Mouse (Mus musculus) neural tube, embryonic 13.5 days (tissue): ENCODE results near the gene Washc1. TPM values are rescaled to one million over a fixed set of nuclear protein-coding genes. Genes with fewer than 3 reads are reported as not detected.
A peak's percentile ranks its signal among the peaks of the same experiment; 100 is the strongest.

Experiments used
- ATAC-seq: fragments of 200-750 bp; cut with Nextera tagmentation; 2 replicates; pipeline ENCODE4 v1.8.0; 2017; ENCODE audit warnings: low read depth, mild to moderate bottlenecking, moderate TSS enrichment, moderate library complexity
- H3K27ac ChIP-seq: fragments of 300-500 bp; sonication (generic); replicated peaks from 2 replicates; pipeline ENCODE4 v1.5.1; 2015; ENCODE audit warnings: moderate library complexity, mild to moderate bottlenecking, inconsistent platforms
- H3K27me3 ChIP-seq: fragments of 300-500 bp; sonication (generic); 2 replicates; pipeline ENCODE4 v1.6.1; 2015; ENCODE audit warnings: mild to moderate bottlenecking, inconsistent platforms
- H3K36me3 ChIP-seq: fragments of 300-500 bp; sonication (generic); 2 replicates; pipeline ENCODE4 v1.6.1; 2015; ENCODE audit warnings: mild to moderate bottlenecking, inconsistent platforms
- H3K4me1 ChIP-seq: fragments of 300-500 bp; sonication (generic); replicated peaks from 2 replicates; pipeline ENCODE4 v1.6.1; 2015; ENCODE audit warnings: inconsistent platforms
- H3K4me2 ChIP-seq: fragments of 300-500 bp; sonication (generic); 2 replicates; pipeline ENCODE4 v1.6.1; 2015; ENCODE audit warnings: inconsistent platforms, mild to moderate bottlenecking, moderate library complexity
- H3K4me3 ChIP-seq: fragments of 300-500 bp; sonication (generic); 2 replicates; pipeline ENCODE4 v1.5.1; 2015; ENCODE audit warnings: mild to moderate bottlenecking, inconsistent platforms
- H3K9ac ChIP-seq: fragments of 300-500 bp; sonication (generic); 2 replicates; pipeline ENCODE4 v1.6.1; 2015; ENCODE audit warnings: moderate library complexity, mild to moderate bottlenecking, inconsistent platforms
- H3K9me3 ChIP-seq: fragments of 300-500 bp; sonication (generic); 2 replicates; pipeline ENCODE4 v1.6.1; 2016; ENCODE audit warnings: inconsistent platforms
- WGBS: fragments of 180-500 bp; shearing (Covaris S2); methylation state at CpG from one replicate; pipeline ENCODE4 v1.1.7; 2015; 5-methylcytosine and 5-hydroxymethylcytosine counted together
- polyA plus RNA-seq: library from polyadenylated mRNA; unstranded; fragments of >200 nt; fragmentation: Nextera tagmentation; extraction: Ambion mirVana; gene quantifications from 2 replicates; pipeline ENCODE4 v1.2.1, GENCODE M21; 2015

Gene Washc1
- polyA plus RNA-seq, 1 experiment from 2014 or later, result 42.5 TPM

DNA sequence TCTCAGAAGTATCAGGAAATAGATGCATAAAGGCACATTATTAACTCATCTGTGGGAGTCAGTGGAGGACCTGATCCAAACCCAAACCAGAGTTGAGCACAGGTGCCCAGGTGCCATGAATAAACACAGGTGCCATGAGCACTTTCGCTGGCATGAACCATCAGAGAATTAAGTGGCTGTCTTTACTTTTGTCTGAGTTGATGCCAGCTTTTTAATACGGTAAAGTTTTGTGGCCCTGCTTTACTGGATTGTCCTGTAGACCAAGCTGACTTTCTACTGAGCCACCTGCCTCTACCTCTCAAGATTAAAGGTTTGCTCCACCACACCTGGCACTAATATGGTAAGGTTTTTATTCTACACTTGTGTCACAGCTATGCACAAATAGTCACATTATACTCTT is 19.3 kb upstream of the Washc1 start:
- 98% methylated on average over 2 of the region's 2 CpGs for WGBS

DNA sequence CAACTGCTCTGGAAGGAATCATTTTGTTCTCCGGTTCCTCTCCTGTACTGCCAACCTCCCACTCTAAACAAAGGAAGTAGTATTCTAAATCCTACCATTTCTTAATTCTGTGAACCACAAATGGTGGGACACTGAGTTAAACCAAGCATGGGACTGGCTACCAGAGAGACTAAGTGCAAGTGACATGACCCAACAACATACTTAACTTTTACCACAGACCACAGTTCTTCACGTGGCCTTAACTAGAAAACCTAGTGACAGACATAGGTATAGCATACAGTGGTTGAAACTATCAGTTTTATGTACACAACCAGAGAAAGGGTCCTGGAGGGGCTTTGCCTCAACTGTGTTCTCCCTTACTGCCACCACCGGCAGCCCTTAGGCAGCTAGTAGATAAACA is 18.7 kb upstream of the Washc1 start:
- H3K4me2 ChIP-seq, result no peak overlapping the region
- no peaks in the 10 kb centered on the region for H3K27me3 ChIP-seq
- peaks cover 25% of the 10 kb centered on the region for H3K36me3 ChIP-seq
- no peak for ATAC-seq
- no peak overlapping the region for H3K4me3 ChIP-seq
- no peak overlapping the region for H3K9ac ChIP-seq
- 91% methylated on average over 3 of the region's 3 CpGs for WGBS
- H3K27ac ChIP-seq, result no peak overlapping the region
- H3K9me3 ChIP-seq, result no peaks in the 10 kb centered on the region
- H3K4me1 ChIP-seq, result peaks cover 7% of the 10 kb centered on the region; the same call in 1 of the 2 replicates

More for the DNA sequence above, 19.3 kb upstream of the Washc1 start:
- no peaks in the 10 kb centered on the region for H3K27me3 ChIP-seq
- peaks cover 3% of the 10 kb centered on the region; the same call in 1 of the 2 replicates for H3K4me1 ChIP-seq
- H3K4me3 ChIP-seq, result no peak overlapping the region
- H3K9me3 ChIP-seq, result no peaks in the 10 kb centered on the region
- ATAC-seq, result no peak
- H3K27ac ChIP-seq, result no peak overlapping the region
- no peak overlapping the region for H3K9ac ChIP-seq
- H3K36me3 ChIP-seq, result peaks cover 29% of the 10 kb centered on the region
- H3K4me2 ChIP-seq, result no peak overlapping the region

DNA sequence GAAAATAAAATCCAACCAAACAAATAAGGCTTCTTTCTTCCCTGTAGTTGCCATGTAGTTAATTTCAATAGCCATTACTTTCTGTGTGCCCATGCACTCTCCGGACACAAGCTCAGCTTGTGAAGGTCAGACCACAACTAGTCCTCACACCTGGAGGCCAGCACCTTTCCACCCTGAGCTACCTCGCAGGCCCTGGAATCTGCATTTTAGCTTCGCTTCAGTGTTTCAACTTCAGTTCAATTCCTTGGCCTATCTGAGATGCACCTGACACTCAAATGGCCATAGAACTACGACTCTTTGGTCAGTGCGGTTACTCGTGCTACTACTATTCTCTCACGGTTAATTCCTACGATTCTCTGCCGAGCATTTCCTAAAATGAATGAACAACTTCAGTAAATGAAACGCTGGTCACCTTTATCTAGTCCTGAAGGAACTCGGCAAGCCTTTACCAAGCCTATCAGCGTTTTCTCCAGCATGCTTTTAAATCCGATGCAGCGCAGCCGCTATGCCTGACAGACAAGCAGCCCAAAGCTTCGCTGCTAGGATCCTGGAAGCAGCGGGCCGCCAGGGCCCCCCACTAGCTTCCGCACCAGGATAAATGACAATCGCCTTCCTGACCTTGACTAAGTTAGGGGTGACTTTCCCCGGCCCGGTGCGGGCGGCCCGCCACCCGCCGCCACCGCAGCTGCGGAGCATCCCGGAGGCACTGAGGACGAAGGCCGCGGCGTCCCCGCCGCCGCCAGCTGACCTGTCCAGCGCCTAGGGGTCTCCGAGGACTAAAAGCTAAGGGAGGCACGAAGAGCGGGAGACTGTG is 10.6 kb upstream of the Washc1 start:
- H3K4me3 ChIP-seq, result peak overlapping the region; percentile 85
- no peak for ATAC-seq
- WGBS, result 1% methylated on average over 41 of the region's 41 CpGs
- no peaks in the 10 kb centered on the region for H3K9me3 ChIP-seq
- peak overlapping the region; percentile 97 for H3K27ac ChIP-seq
- no peaks in the 10 kb centered on the region for H3K36me3 ChIP-seq
- H3K4me1 ChIP-seq, result peaks cover 31% of the 10 kb centered on the region
- peak overlapping the region; percentile 81 for H3K4me2 ChIP-seq
- H3K27me3 ChIP-seq, result no peaks in the 10 kb centered on the region
- H3K9ac ChIP-seq, result peak overlapping the region; percentile 95

DNA sequence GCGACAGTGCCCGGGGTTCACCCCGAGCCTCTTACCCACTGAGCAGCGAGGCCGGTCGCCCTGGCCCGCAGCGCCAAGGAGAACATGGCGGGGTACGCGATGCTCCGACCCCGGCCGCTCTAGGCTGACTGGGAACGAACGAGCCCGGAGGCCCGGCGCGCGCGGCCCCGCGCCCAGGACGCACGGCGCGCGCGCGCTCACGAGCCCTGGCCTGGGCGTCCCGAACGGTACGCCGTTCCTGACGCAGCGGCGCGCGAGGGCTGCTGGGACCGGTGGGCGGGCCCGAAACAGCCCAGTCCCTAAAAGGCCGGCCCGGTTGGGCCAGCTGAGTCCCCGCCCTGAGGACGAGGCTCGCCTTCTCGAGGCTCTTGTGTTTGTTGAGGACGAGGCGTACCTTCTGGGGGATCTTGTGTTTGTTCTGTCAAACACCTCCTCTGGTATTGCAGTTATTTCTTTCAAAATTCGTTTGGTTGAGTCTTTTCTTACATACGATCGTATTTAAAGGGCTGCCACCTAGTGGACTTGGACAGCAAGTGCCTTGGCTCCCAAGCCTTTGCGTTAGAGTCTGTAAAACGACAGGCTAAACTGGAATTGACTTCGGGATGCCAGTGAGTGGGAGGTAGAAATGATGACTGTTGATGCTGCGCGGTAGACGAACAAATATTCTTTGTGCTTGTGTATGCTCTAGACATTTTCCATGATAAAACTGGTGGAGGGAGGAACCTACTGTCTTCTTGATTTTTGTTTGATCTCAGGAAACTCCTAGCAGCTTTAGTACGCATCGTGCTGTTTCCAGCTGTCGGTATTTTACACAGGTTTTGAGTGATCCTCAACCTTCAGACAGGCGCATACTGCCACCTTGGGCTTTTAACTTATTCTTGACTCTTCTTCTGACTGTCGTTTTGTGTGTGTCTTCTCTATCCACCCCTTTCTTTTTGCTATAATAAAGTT is 9.7 kb upstream of the Washc1 start, which contains the start of gene Ndufv2:
Gene Ndufv2 (minus strand): TSS at position 180 of the 951 bp plus-strand sequence.
- Histone ChIP-seq H3K27me3 (no peaks in the 10 kb centered on the region), H3K27ac (peak within 1 kb of the TSS; percentile 97), H3K36me3 (no peaks in the 10 kb centered on the region), H3K9me3 (no peaks in the 10 kb centered on the region), H3K4me2 (peak within 1 kb of the TSS; percentile 81), H3K4me3 (peak within 1 kb of the TSS; percentile 85), H3K4me1 (peaks cover 31% of the 10 kb centered on the region), H3K9ac (peak within 1 kb of the TSS; percentile 95)
- ATAC-seq, result peak; percentile 99
- WGBS, result 1% methylated on average over 67 of the region's 67 CpGs

DNA sequence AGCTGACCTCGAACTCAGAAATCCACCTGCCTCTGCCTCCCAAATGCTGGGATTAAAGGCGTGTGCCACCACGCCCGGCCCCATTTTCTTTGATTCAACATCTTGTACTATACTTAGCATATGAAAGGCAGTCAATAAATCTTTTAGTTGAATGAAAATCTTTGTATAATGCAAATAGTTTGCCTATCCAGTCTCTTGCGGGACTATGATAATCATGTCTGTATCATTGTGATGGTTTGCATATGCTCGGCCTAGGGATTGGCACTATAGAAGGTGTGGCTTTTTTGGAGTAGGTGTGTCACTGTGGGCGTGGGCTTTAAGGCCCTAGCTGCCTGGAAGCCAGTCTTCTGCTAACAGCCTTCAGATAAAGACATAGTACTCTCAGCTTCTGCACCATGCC is 7.3 kb upstream of the Washc1 start:
- Histone ChIP-seq H3K4me3 (no peak overlapping the region), H3K27ac (no peak overlapping the region), H3K4me2 (no peak overlapping the region), H3K9me3 (no peaks in the 10 kb centered on the region), H3K36me3 (no peaks in the 10 kb centered on the region), H3K27me3 (no peaks in the 10 kb centered on the region), H3K9ac (no peak overlapping the region), H3K4me1 (peaks cover 16% of the 10 kb centered on the region)
- no peak for ATAC-seq
- WGBS, result 84% methylated on average over 7 of the region's 7 CpGs

DNA sequence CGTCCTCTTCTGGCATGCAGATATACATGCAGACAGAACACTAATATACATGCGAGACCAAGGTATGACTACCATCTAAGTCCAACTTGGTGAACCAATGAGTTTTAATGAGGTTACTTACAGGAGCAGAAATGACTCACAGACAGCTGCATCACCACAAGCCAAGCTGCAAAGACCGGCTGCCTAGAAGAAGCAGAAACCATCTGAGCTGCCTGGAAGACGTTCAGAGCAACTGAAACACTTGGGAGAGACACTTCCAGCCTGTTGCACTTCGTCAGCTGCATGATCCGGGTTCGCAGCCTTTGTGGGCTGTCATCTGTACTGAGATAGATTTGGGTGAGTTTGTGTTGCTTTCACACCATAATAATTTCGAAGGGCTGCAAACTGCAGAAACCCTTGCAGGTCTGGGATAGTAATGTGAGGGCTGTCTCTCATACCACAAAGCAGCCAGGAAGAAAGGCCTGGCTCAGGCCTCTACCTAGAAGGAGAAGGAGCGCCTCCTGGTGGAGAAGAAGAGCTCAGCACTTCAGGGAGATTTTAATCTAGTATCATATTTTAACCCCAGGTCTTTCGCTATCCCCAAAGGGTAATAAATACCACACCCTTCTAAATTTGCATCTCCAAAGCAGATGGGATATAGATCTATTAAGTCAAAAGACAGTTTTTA is 4.6 kb upstream of the Washc1 start:
- peaks cover 6% of the 10 kb centered on the region for H3K4me1 ChIP-seq
- no peak overlapping the region for H3K4me2 ChIP-seq
- no peaks in the 10 kb centered on the region for H3K27me3 ChIP-seq
- no peaks in the 10 kb centered on the region for H3K9me3 ChIP-seq
- no peaks in the 10 kb centered on the region for H3K36me3 ChIP-seq
- WGBS, result 55% methylated on average over 10 of the region's 10 CpGs
- ATAC-seq, result no peak
- no peak overlapping the region for H3K27ac ChIP-seq
- no peak overlapping the region for H3K4me3 ChIP-seq
- no peak overlapping the region for H3K9ac ChIP-seq

DNA sequence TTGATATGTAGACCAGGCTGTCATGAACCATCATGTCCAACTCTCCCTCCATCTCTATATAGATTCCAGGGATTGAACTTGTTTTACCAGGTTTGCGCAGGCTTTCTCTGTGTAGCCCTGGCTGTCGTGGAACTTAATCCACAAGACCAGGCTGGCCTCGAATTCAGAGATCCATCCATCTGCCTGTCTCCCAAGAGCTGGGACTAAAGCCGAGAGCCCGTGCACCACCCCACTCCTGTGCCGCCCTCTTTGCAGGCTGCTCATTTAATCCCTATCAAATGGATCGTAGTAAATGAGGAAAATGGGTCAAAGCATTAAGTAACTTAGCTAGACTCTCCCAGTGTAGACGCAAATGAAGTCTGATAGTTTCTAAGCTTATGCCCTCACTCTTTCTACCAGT is 3.9 kb upstream of the Washc1 start:
- no peak overlapping the region for H3K9ac ChIP-seq
- 76% methylated on average over 8 of the region's 8 CpGs for WGBS
- no peak overlapping the region for H3K27ac ChIP-seq
- H3K4me2 ChIP-seq, result no peak overlapping the region
- H3K4me3 ChIP-seq, result no peak overlapping the region
- no peaks in the 10 kb centered on the region for H3K9me3 ChIP-seq
- no peak for ATAC-seq
- H3K4me1 ChIP-seq, result peaks cover 13% of the 10 kb centered on the region
- no peaks in the 10 kb centered on the region for H3K36me3 ChIP-seq
- H3K27me3 ChIP-seq, result no peaks in the 10 kb centered on the region

DNA sequence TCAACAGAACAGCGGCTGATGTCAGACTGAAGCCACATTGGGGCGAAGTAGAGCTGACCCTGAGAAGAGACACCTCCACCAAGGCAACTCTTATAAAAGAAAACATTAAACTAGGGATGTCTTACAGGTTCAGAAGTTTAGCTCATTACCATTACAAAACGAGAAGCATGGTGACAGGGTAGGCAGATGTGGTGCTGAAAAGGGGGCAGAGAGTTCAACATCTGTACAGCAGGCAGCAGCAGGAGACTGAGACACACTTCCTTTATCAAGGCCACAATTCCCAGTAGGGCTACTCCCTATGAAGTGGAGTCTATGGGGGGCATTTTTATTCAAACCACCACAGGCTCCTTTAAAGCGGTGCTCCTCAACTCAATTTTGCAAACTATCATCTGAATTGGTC is 3.1 kb upstream of the Washc1 start:
- no peak overlapping the region for H3K27ac ChIP-seq
- no peak for ATAC-seq
- no peak overlapping the region for H3K9ac ChIP-seq
- 84% methylated on average over 4 of the region's 4 CpGs for WGBS
- peaks cover 17% of the 10 kb centered on the region for H3K4me1 ChIP-seq
- H3K27me3 ChIP-seq, result no peaks in the 10 kb centered on the region
- H3K36me3 ChIP-seq, result no peaks in the 10 kb centered on the region
- H3K4me3 ChIP-seq, result no peak overlapping the region
- no peak overlapping the region for H3K4me2 ChIP-seq
- no peaks in the 10 kb centered on the region for H3K9me3 ChIP-seq

DNA sequence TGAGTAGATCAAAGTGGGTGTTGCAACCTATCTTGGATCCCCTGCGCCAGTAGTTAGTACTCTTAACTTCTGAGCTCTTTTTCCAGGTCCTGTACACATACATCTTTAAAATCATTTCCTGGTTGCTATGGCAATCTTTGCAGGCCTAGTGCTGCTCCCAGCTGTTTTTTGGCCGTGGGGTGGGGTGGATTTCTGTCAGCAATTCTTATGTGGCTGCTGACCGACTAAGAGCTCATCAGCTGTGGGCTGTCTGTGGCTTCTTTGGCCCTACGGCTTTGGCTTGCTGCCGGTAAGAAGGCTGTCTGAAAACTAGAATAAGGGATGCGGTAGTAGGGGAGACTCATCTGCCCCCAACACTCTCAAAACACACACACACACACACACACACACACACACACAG is 599 bp upstream of the Washc1 start:
- H3K27ac ChIP-seq, result peak overlapping the region; percentile 59; the same call in 1 of the 2 replicates

DNA sequence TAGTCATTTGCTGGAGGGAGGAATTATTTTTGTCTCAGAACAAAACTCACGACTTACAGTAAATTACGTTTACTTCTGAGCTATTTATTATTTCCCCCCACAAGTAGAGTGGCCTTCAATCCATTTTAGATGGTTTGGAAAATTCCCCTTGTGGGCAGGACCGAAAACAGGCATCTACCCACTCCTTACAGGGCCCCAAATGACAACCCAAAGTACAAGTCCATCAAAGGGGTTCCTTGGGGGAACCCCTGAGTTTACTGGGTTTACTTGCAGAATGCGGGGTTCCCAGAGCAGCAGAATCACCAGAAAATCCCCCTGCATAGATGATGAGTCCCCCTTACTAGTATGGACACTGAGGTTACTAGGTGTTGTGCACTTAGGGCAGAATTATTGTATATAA is 821 bp downstream of the Washc1 start:
- H3K36me3 ChIP-seq, result peaks cover 37% of the 10 kb centered on the region
- no peaks in the 10 kb centered on the region for H3K9me3 ChIP-seq
- H3K27ac ChIP-seq, result no peak overlapping the region
- peak overlapping the region; percentile 89 for H3K4me3 ChIP-seq
- 52% methylated on average over 4 of the region's 4 CpGs for WGBS
- no peak for ATAC-seq
- H3K9ac ChIP-seq, result peak overlapping the region; percentile 91
- peaks cover 17% of the 10 kb centered on the region for H3K4me1 ChIP-seq
- no peaks in the 10 kb centered on the region for H3K27me3 ChIP-seq
- H3K4me2 ChIP-seq, result peak overlapping the region; percentile 71

More for the DNA sequence above, 599 bp upstream of the Washc1 start:
- Histone ChIP-seq H3K9ac (peak overlapping the region; percentile 91), H3K9me3 (no peaks in the 10 kb centered on the region), H3K4me1 (peaks cover 17% of the 10 kb centered on the region), H3K36me3 (peaks cover 23% of the 10 kb centered on the region), H3K4me3 (peak overlapping the region; percentile 89), H3K4me2 (peak overlapping the region; percentile 71), H3K27me3 (no peaks in the 10 kb centered on the region)
- WGBS, result 53% methylated on average over 6 of the region's 6 CpGs
- ATAC-seq, result no peak

DNA sequence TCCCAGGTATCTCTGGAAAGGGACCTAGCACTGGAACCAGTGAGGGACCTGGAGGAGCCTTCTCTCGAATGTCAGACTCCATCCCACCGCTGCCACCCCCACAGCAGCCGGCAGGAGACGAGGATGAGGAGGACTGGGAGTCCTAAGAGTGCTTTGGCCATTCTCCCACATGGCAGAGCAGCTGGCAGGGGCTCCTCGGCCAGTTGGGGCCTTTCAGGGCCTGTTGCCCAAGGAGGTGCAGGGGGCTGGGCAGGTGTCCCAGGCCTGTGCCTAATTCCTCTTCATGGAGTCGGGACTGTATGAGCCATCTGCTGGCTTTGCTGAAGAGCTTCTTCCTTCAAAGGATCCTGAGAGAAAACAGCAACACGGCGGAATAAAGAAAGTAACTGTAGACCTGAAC is 7.6 kb downstream of the Washc1 start:
- Histone ChIP-seq H3K9ac (no peak overlapping the region), H3K4me1 (peaks cover 4% of the 10 kb centered on the region), H3K27ac (no peak overlapping the region), H3K27me3 (no peaks in the 10 kb centered on the region), H3K36me3 (peaks cover 67% of the 10 kb centered on the region), H3K9me3 (no peaks in the 10 kb centered on the region), H3K4me3 (no peak overlapping the region), H3K4me2 (no peak overlapping the region)
- ATAC-seq, result no peak
- 90% methylated on average over 8 of the region's 8 CpGs for WGBS
